Mouse (Mus musculus) heart, postnatal 4 days (tissue): Measurements from ENCODE around the gene Fscn3. TPM values are rescaled to one million over a fixed set of nuclear protein-coding genes. Genes with fewer than 3 reads are reported as not detected.
A peak's percentile ranks its signal among the peaks of the same experiment; 100 is the strongest.

Experiments
- DNase-seq: peaks from one replicate; pipeline ENCODE4 v3.0.0; 2021
- total RNA-seq, 2 experiments: library from RNA; stranded (reverse); gene quantifications; 2 replicates each; pipeline ENCODE4 v1.2.3; 2021

The Fscn3 gene
- total RNA-seq: not detected

DNA sequence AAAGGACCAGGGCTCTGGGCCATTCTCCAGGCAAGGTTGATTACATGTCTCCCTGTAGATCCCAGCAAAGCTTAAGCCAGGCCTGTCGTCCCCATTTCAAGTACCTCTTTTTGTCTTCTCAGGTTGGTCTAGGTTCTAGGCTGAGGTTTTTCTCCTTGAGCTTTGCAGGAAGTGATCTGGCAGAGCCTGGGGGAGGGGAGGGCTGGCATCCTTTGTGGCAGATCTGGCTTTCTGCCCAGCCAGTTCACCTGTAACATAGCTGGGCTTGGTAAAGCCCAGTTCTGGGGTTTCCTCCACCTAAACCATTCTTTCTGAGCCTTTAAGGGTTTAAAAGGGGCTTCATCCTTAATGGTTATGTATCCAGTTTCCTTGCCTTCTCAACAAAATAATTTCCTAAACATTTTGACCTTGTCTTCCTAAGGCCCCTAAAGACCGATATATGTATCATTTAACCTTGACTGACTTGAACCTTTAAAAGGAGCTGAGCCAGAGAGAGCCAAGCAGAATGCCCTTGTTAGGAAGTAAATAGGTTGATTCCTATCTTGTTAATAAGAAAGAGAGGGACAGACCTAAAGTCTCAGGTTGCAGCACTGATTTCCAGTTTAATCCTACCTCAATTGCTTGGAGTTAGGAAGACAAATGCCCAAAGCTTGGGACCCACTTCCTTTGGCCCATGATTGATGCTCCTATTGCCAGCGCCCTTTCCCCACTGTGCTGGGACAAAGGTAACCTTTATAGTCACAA lies at the start of gene Fscn3:
Gene Fscn3 (plus strand): TSS at position 694 of the 744 bp plus-strand sequence.
- DNase-seq: no peak

DNA sequence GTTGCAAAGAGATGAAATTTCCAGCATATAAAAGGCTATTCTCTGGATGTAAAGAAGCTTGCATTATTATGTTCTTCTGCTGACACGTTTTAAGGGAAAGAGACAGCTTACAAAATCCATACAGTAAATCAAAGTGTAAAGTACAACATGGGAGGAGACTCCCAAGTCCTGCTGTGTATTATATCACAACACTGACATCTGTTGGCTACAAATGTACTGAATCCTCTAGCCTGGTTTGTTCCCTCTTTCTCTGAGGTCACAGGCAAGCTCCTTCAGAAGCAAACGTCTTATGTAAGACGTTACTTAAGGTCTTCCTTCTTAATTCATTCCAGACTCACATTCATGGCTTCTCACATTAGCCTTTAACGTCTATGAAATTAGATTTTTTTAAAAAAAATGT lies 45.6 kb upstream of the Fscn3 start:
- DNase-seq: no peak

DNA sequence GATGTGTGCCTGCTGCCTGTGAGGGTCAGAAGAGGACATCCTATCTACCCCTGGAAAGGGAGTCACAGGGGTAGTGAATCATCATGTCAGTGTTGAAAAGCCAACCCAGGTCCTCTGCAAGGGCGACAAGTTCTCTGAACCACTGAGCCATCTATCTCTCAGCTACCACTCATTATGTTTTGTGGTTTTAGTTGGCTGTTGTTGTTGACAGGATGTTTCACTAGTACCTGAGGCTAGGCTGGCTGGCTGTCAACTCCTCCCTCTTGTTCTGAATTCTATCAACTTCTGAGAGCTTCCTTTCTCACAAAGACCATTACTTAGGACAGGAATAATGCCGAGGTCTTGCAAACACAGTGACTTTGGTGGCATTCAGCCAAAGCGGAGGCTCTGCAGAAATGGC lies 42.4 kb upstream of the Fscn3 start:
- no peak for DNase-seq

DNA sequence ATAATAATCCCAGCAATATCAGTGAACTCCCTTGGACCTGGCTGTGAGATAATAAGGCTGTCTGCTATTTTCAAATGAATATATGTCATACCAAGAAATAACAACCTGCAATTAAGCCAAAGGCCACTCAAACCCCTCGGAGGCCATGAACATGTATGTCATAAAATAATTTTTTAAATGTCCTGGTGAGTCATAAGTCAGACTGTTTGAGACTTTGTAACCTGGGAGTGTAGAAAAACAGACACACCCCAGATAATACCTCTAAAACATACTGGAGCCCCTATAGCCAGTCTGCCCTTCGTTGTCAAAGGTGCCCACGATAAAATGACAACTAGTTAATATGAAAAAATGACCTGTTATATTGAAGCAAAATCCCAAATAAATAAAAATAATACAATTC lies 38.6 kb upstream of the Fscn3 start:
- no peak for DNase-seq

DNA sequence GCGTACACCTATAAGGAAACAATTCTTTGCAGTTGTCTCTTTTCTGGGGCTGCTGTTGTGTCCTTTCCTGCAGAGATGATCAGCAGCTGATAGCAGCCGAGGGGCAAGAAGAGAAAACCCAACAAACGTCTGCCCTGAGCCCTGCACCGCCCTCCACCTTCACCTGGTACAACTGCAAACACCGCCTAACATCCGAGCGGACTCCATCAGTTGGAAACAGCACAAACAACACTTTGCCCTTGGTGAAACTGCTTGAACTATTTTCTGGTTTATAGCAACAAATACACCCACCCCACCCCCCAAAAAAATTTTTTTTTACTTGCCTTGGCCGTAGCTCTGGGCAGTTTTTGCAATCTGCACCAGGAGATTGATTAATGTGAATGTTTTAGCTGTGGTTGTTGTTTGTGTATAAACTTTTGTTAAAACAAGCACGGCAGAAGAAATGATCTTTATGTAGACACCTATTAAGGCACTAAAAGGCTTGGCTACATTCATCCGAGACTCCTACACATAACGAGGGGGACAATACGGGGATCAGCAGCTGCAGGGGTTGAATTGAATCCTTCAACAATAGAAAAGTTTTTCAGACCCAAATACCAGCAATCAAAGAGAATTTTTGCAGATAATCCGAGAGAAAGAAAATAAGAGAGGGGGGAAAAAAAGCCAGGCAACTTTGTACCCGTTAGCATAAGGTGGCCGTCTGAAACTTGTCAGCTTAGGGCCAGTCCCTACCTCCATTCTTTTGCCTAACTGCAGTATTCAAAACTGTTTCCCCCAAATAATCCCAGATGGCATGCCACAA lies 31.3 kb upstream of the Fscn3 start:
- no peak for DNase-seq

DNA sequence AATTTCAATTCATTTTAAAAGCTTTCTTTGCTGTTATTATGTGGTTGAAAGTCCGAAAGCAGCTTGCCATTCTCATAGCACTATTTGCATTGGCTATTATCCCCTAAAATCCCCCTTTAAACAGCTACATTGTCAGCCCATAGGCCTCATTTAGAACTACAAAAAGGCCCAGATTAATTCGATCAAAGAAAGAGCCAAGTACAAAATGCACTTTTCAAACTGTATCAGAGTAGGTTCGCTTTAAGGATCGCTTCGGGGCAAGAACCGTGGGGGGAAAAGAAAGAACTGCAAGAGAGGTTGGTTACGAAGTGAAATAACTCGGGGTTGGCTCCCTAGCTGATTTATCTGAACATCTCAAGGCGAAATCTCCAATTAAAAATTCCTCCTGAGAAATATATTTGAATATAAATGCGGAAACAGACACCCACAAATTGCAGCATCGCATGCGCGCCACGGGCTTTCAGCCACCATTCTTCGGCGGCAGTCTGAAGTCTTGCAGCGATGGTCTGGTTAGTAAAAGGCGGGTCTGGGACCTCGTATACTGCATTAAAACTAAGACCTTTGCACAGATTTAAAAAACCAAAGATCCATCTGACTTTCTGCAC lies 30.6 kb upstream of the Fscn3 start:
- no peak for DNase-seq

DNA sequence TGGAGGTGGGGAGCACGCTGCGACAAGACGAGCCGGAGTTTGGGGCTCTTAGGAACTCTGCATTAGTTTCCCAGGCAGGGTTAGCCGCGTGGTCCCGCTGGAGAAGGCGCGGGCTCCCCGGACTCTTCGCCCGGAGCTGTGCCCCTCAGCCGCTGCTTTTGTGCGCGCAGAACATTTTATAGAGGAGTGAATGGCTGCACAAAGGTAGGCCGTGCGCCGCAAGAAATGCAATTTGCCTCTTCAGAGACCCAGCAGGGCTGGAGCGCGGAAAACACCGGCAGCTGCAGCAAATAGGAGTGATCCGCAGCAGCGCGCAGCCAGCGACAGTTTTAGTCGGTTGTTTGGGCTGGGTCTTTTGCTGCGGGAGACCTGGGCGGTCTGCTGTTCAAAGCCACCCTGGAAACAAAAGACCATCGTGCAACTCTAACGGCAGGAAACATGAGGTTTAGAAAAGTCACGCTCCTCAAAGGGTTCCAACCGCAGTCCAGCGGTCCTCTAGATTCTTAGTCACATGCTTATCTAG lies 29.8 kb upstream of the Fscn3 start, which contains the start of gene Zfp800:
Gene Zfp800 (minus strand): TSS at position 325 of the 523 bp plus-strand sequence.
- DNase-seq: no peak

DNA sequence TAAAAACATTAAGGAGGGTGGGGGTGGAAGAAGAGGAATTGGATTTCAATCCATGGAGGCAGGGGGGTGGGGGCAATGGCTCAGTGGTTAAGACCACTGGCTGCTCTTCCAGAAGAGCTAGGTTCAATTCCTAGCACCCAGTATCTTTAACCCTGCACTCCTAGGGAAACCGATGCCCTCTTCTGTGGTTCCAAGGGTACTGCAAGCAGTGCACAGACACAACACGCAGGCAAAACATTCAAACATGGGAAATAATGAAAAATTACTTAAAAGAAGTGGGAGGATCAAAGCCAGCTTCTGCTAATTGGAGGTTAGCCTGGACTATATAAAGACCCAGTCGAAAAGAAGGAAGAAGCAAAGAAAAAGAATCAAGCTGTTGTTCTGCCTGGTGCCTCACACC lies 28.9 kb upstream of the Fscn3 start:
- no peak for DNase-seq

DNA sequence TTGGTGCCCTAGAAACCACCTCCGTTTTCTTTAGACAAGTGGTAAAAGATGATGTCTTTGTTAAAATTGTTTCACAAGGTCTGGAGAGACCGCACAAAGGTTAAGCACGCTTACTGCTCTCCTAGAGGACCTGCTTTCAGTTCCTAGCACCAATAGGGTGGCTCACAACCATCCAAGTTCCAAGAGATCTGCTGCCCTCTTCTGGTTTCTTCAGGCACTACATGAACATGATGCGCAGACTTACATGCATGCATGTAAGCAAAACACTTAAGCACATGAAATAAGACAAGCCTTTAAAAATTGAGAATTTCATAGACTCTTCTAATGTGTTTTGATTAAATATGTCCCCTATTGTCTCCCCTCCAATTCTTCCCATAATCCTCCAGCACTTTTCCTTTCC lies 27.8 kb upstream of the Fscn3 start:
- DNase-seq: no peak

DNA sequence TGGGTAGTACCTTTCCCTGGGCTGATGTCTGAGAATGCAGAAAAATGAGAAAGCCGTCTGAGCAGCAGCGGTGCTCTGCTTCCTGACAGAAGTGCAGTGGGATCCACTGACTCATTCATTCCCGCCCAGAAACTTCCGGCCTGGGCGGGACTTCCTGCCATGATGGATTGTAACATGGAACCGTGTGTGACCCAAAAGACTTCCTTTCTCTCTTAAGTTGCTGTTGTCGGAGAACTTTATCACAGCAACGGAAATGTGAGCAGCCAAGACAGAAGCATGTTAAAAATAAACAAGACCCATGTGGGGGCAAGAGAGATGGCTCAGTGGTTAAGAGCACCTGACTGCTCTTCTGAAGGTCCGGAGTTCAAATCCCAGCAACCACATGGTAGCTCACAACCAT lies 17.5 kb upstream of the Fscn3 start:
- DNase-seq: peak; percentile 43

DNA sequence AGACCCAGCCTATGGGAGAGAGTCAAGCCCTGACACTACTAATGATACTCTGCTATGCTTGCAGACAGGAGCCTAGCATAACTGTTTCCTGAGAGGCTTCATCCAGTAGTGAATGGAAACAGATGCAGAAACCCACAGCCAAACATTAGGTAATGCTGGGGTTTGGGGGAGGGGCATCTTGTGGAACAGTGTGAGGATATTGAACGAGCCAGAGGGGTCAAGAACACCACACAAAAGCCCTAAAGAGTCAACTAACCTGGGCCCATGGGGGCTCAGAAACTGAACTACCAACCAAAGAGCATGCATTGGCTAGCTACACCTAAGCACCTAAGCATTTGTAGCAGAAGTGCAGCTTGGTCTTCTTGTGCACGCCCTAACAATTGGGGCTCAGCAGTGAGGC lies 16.4 kb upstream of the Fscn3 start:
- no peak for DNase-seq

DNA sequence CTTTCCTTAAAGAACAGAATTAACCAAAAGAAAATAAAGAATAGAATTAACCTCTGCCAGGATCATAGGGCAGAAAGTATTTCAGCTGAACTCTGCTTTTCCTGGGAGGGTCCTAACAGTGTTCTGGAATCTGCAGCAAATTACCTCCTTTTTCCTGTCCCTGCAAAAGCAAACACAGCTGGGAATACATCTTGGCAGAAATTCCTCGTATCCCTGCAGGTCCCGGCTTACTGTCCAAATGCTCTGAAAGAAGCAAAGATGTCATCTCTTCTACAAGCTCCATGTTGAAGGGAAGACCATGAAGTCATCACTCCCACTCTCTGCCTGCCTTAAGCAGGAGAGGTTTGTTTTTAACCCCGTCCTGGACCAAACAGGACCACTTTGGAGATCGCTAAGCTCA lies 10.6 kb upstream of the Fscn3 start:
- DNase-seq: peak; percentile 30

DNA sequence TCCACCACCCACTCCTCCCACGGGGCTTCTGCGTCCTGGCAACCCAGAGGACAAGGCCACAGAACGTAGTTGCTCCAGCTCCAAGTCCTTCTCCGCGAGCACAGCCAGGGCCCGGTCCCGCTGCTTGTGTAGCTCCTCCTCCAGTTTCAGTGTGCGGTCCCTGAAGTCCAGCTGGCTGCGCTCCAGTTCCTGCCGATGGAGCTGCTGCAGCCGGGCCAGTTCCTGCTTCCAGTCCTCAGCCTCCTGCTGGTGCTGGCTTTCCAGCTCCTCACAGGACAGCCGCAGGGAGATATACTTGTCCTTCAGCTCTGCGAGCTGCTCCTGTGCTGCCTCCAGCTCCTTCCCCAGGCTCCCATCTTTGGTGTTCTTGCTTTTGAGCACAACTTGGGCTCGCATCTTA lies 9.1 kb upstream of the Fscn3 start:
- peak; percentile 93 for DNase-seq

DNA sequence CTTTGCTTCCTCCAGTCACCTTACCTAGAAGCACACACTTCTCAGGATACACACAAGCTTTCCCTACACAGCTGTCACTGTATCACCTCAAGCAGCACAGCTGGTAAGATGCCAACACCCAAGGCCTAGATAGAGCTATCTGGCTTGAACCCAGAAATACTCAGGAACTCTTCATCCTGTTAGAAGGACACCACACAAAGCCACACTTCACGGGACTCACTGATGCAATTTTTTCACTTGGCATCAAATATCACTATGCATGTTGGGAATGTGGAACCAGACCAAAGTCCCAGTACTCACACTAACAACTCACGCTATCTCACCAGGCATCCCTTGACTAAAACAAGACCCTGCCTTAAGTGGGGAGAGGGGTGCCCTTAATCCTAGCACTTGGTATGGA lies 7.9 kb upstream of the Fscn3 start:
- DNase-seq: no peak

DNA sequence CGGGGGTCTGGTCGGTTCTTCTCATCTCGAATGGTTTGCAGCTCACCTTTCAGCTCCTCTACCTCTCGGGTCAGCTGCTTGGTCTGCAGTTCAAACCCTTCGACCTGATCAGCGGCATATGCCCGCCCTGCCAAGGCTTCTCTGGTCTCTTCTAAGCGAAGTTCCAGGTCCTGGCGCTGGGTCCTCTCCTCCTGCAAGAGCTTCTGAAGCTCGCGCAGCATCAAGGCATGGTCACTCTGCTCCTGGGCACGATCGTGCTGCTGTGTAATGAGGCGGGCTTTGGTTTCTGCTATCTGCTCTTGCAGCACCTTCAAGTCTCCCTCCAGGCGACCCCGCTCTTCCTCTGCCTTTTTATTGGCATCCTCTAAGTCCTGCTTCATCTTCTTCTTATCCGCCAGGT lies 7.2 kb upstream of the Fscn3 start:
- DNase-seq: no peak

DNA sequence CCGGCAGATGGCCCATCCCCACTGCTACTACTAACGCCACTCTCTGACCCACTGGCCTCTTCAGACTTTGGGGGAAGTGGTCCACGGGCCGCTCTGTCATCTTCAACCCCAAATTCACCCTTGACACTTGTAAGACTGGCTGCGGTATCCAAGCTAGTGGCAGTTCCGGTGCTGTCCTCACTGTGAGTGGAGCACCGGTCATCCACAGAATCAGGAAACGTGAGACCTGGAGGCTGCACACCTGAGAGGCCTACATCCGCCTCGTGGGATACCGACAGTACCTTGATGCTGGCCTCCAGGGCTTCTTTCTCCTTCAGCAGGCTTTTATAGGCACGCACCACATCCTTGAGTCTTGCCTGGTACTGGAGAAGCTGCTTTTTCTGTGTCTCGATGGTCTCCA lies 6.7 kb upstream of the Fscn3 start:
- DNase-seq: no peak

DNA sequence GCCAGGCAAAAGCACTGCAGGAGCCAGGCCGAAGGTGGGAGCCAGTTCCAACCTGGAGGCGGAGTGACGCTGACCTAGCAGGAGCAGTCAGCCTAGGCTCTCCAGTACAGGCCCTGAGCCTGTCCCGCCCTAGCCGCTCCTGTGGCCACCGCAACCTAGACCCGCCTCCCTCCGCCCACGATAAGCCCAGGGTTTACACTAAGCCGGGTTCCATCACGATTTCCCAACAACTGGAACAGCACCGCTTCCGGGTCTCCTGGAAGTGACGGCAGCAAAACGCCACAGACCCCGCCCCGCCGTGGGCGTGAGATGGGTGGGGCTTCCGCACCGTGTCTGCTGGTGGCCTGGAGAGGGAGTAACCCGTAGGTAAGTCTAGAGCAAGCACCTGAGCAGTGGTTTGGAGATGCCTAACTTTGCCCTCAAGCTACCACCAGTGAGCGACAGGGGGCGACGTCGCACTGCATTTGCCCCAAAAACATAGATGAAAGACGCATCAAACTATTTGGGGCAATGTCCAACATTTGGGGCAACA lies 6.1 kb upstream of the Fscn3 start:
- DNase-seq: peak; percentile 96

DNA sequence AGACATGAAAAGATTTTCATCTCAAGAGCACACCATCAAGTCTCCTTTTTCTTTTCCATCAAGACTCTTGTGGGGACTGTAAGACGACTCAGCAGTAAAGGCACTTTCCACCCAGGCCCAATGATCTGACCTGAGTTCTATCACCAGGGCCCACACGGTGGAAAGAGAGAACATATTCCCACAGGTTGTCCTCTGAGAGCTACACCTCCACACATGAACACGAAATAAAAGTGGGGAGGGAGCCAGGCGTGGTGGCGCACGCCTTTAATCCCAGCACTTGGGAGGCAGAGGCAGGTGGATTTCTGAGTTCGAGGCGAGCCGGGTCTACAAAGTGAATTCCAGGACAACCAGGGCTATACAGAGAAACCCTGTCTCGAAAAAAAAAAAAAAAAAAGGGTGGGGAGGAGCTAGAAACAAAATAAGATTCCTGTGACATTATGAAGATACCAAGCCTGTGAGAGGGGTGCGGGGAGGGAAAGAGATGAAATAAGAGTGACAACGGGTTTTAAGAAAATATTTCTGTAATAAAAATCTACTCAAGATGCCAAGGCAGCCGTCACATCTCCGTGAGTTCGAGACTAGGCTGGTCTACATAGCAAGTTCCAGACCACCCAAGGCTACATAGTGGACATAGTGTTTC lies 4.8 kb upstream of the Fscn3 start:
- DNase-seq: no peak

DNA sequence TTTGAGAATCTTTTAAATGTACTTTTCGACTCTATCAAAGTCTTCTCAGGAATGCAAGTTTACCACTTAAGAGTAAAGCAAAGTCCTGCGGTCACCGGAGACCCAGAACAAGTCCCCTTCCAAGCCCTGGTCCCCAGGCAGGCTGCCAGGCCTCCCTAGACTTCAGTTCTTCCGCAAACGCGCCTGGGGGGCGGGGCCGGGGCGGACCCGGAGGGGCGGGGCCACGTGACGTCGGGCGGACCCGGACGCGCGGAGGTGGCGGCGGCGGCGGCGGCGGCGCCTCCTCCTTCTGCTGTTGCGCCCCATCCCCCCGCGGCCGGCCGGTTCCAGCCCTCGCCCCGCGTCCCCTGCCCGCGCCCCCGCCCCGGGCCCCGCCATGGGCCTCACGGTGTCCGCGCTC lies 4.3 kb upstream of the Fscn3 start, which contains the start of gene Arf5:
Gene Arf5 (plus strand): TSS at position 248 of the 400 bp plus-strand sequence.
- DNase-seq: peak; percentile 98

DNA sequence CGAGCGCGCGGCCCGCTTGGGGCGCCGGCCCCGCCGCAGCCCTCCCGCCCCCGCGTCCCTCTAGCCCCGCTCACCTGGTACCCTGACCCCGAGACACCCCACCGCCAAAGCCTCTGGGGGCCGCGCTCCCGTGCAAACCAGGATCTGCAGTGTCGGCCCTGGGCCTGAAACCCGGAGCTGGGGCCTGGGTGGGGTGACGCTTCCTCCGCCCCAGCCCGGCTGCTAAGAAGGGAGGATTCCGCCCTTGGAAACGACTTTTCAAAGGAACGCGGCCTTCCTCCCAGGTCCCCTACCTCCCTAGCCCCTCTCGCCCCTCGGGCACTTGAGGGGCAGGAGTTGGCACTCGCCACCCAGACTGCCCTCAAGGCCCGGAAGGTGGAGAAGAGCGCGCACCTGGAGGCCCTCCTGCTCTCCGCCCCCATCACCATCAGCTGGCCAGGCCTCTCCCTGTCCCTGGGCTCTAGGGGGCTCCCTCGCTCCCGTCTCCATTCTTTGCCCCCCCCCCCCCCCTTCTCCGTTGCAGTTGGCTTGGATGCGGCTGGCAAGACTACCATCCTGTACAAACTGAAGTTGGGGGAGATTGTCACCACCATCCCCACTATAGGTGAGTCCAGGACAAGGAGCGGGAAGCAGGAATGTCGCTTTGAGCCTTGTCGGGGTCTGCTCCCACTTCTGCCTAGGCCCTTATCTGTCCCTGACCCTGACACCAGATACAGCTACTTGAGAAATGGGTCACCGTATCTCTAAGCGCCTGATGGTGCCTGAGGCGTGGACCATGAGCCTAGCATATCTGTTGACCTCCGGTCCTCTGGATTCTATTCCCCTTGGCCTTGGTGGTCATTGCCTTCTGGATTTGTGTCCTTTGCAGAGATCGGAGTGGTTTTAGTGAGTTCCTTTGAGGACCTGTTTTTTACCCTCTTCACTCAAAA lies 3.6 kb upstream of the Fscn3 start:
- peak; percentile 59 for DNase-seq

DNA sequence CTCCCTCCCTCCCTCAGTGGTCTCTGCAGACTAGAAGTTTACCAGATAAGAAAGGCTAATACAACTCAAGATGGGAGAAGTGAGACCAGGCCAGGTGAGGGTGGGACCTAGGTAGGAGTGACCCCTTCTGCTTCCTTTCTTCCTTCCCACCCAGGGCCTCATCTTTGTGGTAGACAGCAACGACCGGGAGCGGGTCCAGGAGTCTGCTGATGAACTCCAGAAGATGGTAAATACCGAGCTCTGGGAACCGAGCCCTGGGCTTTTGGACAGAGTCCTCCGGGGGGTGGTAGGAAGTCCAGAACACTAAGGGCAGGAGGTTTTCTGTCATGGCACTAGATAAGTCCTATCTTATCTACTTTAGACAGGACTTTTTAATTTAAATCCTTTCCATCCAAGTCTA lies 2.6 kb upstream of the Fscn3 start:
- no peak for DNase-seq
